Mouse (Mus musculus) bone marrow macrophage, adult 2 months (primary cell): ENCODE data around the gene 4932438H23Rik.

Experiments used
- CTCF ChIP-seq: IDR thresholded peaks from 2 replicates; pipeline ENCODE4 v1.5.1; 2012; ENCODE audit warnings: low read depth, mild to moderate bottlenecking, low read length, moderate library complexity
- POLR2A ChIP-seq: IDR thresholded peaks from 2 replicates; pipeline ENCODE4 v1.6.1; 2012; ENCODE audit warnings: mild to moderate bottlenecking, low read depth, low read length, borderline replicate concordance

DNA sequence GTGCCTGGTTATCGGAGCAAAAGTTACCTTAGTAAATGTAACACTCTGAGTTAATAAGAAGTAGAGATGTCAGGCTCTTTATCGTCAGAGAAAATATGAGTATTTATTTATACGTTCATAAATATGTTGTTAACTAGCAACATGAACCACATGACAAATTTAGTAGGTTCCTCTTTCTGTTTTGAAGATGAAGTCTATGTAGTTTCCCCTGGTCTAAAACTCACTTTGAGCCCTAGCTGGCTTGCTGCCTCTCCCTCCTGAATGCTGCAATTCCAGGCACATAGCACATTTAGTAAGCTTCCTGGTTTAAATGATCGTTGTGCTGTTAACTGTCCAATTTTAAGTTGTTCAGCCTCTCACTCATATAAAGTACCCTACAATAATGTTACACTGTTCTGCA lies 64.2 kb downstream of the 4932438H23Rik start:
- no peak for TF ChIP-seq CTCF
- TF ChIP-seq POLR2A = no peak
